Comparison of ENCODE assay signal across 26 mouse cellular contexts in the genomic region with DNA sequence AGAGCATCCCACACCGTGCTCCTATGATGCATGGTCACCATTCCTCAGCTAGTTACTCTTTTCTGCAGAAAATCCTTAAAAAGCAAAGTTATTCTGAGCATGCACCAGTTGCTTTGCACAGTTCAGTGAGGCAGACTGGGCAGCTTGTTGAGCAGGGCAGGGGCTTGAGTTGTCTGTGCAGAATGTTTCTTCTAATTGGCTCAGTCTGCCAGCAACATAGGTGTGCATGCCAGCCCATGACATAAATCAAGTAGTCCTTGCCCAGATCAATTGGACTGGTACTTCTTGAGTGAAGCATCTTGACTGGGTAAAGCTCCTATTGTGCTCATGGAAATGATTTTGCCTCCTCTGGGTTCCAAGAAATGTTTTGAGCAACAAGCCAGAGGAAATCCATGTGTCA.
DNase-seq lines count a peak whose midpoint lies in the region; ATAC-seq lines count a peak whose summit lies in the region.
"Had no signal": no experiment of that assay in that cellular context is flagged by ENCODE, and none has a peak within 500 bp of the region (broad histone marks: within the 10 kb centered on the region; RNA-seq: fewer than 3 reads in every experiment).

No protein-coding gene starts in this region.

- H3K9ac ChIP-seq in forebrain, embryonic 16.5 days (replicated peaks; ENCODE audit: low read depth, low read length) = no peak overlapping the region
- H3K9ac ChIP-seq: embryonic facial prominence, embryonic 12.5 days; embryonic facial prominence, embryonic 15.5 days; heart, embryonic 13.5 days; hindbrain, embryonic 14.5 days had no signal

- H3K27ac ChIP-seq in forebrain, embryonic 16.5 days (ENCODE audit: low read length) = no peak overlapping the region
- no peak overlapping the region for H3K27ac ChIP-seq in forebrain, embryonic 10.5 days
- H3K27ac ChIP-seq: embryonic facial prominence, embryonic 12.5 days; embryonic facial prominence, embryonic 15.5 days; heart, adult 2 months; heart, embryonic 10.5 days; heart, embryonic 13.5 days; hindbrain, embryonic 14.5 days; hindbrain, postnatal 0 days had no signal

- peak; percentile 52 for ATAC-seq in forebrain, embryonic 16.5 days
- ATAC-seq: CD4-positive, CD25-positive, alpha-beta regulatory T cell, adult 4 months; forebrain, embryonic 14.5 days; hindbrain, postnatal 0 days; inflammation-experienced regulatory T-cells, adult 6 months; intestine, embryonic 16.5 days had no signal

- H3K4me1 ChIP-seq in forebrain, embryonic 16.5 days (replicated peaks; ENCODE audit: control insufficient read depth, insufficient read depth, low read length) = no peaks in the 10 kb centered on the region
- H3K4me1 ChIP-seq in forebrain, embryonic 10.5 days = no peaks in the 10 kb centered on the region
- H3K4me1 ChIP-seq: embryonic facial prominence, embryonic 12.5 days; embryonic facial prominence, embryonic 15.5 days; heart, embryonic 10.5 days; heart, embryonic 13.5 days had no signal

- WGBS in forebrain, embryonic 16.5 days = 83% methylated on average over 1 of the region's 1 CpGs
- WGBS in forebrain, embryonic 10.5 days = 90% methylated on average over 1 of the region's 1 CpGs

- no peaks in the 10 kb centered on the region for H3K9me3 ChIP-seq in forebrain, embryonic 16.5 days (ENCODE audit: control insufficient read depth, low read length)
- H3K9me3 ChIP-seq in forebrain, embryonic 10.5 days = peaks cover 4% of the 10 kb centered on the region; the same call in 1 of the 2 replicates
- H3K9me3 ChIP-seq: embryonic facial prominence, embryonic 12.5 days; embryonic facial prominence, embryonic 15.5 days; heart, embryonic 10.5 days; heart, embryonic 13.5 days had no signal

- no peak overlapping the region for H3K4me2 ChIP-seq in forebrain, embryonic 16.5 days (ENCODE audit: low read length)
- H3K4me2 ChIP-seq: embryonic facial prominence, embryonic 12.5 days; embryonic facial prominence, embryonic 15.5 days; heart, embryonic 13.5 days; hindbrain, embryonic 14.5 days had no signal

- H3K4me3 ChIP-seq in forebrain, embryonic 16.5 days (replicated peaks; ENCODE audit: low read length) = no peak overlapping the region
- no peak overlapping the region for H3K4me3 ChIP-seq in forebrain, embryonic 10.5 days
- H3K4me3 ChIP-seq: embryonic facial prominence, embryonic 12.5 days; embryonic facial prominence, embryonic 15.5 days; heart, adult 2 months; heart, embryonic 10.5 days; heart, embryonic 13.5 days had no signal

- no peaks in the 10 kb centered on the region for H3K27me3 ChIP-seq in forebrain, embryonic 16.5 days (replicated peaks; ENCODE audit: control insufficient read depth, insufficient read depth, low read length)
- H3K27me3 ChIP-seq in forebrain, embryonic 10.5 days (ENCODE audit: poor library complexity, severe bottlenecking) = no peaks in the 10 kb centered on the region
- H3K27me3 ChIP-seq: embryonic facial prominence, embryonic 12.5 days; embryonic facial prominence, embryonic 15.5 days; heart, embryonic 13.5 days had no signal

- H3K36me3 ChIP-seq in forebrain, embryonic 16.5 days (ENCODE audit: control insufficient read depth, insufficient read depth) = no peaks in the 10 kb centered on the region
- H3K36me3 ChIP-seq in forebrain, embryonic 10.5 days (replicated peaks) = no peaks in the 10 kb centered on the region
- H3K36me3 ChIP-seq: embryonic facial prominence, embryonic 12.5 days; embryonic facial prominence, embryonic 15.5 days; heart, embryonic 10.5 days; heart, embryonic 13.5 days had no signal

- DNase-seq in forebrain, embryonic 10.5 days (ENCODE audit: extremely low spot score, low spot score) = no peak
- DNase-seq in layer of hippocampus, postnatal 10 days (ENCODE audit: low spot score in 2 of 2) = peak; percentile 12 to 25
- no peak for DNase-seq in layer of hippocampus, adult 8-10 months (ENCODE audit: low spot score in 2 of 2)
- peak; percentile 20 to 31 for DNase-seq in right cerebral cortex, postnatal 10 days (ENCODE audit: low spot score in 2 of 2)
- DNase-seq in right cerebral cortex, postnatal 36 days (ENCODE audit: low spot score in 2 of 2) = no peak
- no peak for DNase-seq in spleen, postnatal 14 days (ENCODE audit: low spot score in 2 of 2)
- DNase-seq: adrenal gland, adult 2 months; adrenal gland, postnatal 14 days; cerebellum, adult 11-12 months; cerebellum, adult 8-10 months; gastrocnemius, postnatal 10 days; gastrocnemius, postnatal 36 days; heart, adult 2 months; heart, postnatal 14 days; heart, postnatal 4 days had no signal

Comparison
In these comparisons a context has a peak if more than half of its experiments do, and no peak if none do; other contexts are left out.
1. DNase-seq: peak in layer of hippocampus, postnatal 10 days (2 of 2) and right cerebral cortex, postnatal 10 days (2 of 2); none in forebrain, embryonic 10.5 days (single experiment), layer of hippocampus, adult 8-10 months (0 of 2), right cerebral cortex, postnatal 36 days (0 of 2) and spleen, postnatal 14 days (0 of 2).